Mouse (Mus musculus) spleen, postnatal 36 days (tissue): Measurements from ENCODE around the gene Osgepl1.
"Not testable (repeated sequence)": the region's sequence is repeated elsewhere in the genome, so short reads cannot be mapped to it uniquely, and the experiment has no call there.

Source experiments
- DNase-seq, 2 experiments: peaks; one replicate each; pipeline ENCODE4 v3.0.0; 2022; ENCODE audit warnings: low spot score in 2 of 2, mixed read lengths in 1 of 2

Osgepl1 gene

DNA sequence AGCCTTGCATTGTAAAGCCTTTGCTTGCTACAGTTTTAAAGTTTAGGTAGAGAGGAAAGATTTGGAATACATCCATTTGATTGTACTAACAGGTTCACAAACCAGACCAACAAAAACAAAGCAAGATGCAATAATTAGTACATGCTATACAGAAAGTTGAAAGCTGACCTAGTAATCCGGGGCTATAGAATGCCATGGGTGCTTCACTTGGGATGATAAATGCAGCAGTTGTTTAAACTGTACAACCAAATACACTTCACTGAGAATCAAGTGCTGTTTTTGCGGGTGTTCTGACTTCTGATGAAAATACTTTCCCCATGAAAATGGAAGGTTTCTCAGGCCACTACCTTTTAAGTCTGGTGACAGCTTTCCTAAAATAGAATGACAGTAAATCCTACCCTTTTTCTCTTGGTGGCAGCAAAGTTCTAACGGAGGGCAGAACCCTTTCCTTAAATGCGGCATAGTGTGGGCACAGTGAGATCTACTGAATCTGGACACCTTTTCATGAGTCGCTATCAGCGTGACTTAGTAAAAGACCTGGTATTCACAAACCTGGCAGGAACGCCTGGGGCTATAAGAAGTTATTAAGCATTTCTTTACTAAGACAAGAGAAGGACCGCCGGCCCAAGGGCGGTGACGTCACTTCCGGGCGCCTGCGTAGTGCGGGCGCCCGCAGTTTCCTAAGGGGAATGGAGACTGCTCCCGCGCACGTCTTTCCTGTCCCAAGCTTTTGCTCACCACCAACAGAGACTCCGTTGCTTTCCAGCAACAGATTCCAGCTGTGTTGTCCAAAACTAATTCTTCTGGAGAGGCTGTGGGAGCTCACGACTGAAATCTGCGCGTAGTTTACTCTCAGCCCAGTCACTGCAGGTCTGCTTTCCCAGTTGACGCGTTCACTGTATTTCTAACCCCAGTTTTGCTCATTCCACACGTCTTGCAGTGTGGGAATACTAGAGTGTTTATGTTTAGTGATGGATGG, at the start of gene Osgepl1:
Osgepl1 (plus strand) TSS at position 636 of the 979 bp plus-strand sequence.
- peak; percentile 75 to 80 for DNase-seq

- DNase-seq: not testable (repeated sequence)
Observed at GRCm38 (mm10) chr1:53264958-53265612, 48.3 kb upstream of the Osgepl1 start.

DNA sequence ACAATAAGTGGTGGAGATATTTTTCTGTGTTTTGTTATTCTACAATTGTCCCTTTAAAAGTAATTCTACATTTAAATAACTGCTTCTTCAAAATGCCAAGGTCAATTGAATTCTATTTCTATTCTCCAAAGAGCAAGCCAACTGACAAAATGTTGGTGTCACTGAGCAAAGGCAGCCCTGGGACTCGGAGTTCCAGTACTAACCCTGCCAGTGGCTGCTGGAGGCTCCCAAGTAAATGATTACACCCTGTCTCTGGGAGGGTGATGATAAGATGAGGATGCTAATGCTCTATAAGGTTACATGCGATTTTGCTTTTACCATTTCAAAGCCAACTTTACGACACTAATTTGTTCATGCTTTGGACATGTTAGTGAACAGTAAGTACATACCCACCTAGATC, 43.5 kb upstream of the Osgepl1 start:
- no peak for DNase-seq

- no peak for DNase-seq
Observed at GRCm38 (mm10) chr1:53272646-53273045, 40.8 kb upstream of the Osgepl1 start.

DNA sequence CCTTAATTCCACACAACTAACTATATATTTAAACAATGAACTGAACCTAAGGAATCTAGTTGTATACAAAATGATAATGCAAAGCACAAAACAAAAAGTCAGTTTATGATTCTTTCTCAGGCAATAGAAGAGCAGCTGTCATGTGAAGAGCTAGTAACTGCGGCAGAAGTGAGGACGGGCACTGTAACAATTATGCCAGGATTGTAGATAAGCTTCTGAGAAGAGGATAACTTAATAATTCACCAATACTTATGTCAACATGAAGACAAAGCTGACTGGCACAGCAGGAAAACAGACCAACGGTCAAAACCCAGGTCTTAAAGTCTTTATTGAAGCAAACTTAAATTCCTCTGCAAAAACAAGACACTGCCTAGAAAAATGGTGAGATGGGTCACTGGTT, 22.2 kb upstream of the Osgepl1 start:
- DNase-seq: no peak

DNA sequence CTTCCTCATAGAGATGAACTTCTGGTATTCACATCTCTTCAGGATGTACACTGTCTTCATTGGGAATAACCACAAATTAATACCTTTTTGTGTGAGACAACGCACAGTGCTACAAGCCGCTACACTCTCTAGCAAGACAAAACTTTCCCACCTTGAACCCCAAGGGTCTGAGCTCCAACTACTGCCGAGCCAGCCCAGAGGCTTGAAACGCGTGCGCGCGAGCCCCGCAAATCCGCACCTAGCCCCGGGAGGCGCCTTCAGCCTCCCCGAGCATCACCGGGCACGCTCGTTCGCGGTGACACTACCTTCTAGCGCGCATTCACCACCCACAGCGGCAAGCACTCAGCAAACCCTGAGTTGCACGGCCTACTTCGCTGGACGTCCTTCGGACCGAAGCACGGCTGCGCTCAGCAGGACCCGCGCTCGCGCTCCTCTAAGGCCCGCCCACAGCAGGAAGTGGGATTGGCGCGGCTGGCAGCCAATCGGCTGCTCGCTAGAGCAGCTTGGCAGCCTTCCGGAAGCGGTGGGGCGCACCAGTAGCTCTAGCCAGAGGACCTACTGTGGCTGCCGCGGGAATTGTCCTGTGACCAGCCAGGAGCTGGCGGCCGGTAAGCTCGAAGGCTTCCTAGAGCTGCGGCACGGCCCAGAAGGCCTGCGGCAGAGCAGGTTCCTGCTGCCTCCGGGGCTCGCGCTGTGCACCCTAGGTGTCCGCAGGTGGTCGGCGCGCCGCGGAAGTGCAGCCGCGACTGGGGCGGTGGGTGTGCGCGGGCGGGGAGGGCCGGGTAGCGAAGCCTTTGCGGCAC, 16.6 kb upstream of the Osgepl1 start, which contains the start of the genes Pms1, Ormdl1 and Gm28778:
Pms1 (minus strand) TSS at position 438 of the 803 bp plus-strand sequence.
Ormdl1 (plus strand) TSS at position 515 of the 803 bp plus-strand sequence.
Gm28778 (plus strand) TSS at position 531 of the 803 bp plus-strand sequence.
- DNase-seq: peak; percentile 92 to 93

DNA sequence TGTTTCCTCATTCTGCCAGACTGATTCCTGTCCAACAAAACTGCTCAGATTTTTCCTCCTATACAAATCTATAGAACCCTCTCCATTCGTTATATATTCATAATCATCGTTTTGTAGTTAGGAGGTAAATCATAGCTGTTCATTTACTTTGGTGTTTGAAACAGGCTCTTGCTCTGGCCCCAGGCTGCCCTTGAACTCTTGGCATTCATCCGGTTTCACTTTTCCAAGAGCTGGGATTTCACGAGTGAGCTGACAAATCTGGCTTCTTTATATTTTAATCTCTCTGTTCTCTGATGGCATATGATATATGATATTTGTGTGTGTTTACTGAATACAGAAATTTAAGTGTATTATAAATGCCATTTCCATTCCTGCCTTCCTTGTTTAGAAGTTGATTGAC, 12.9 kb upstream of the Osgepl1 start:
- no peak for DNase-seq

DNA sequence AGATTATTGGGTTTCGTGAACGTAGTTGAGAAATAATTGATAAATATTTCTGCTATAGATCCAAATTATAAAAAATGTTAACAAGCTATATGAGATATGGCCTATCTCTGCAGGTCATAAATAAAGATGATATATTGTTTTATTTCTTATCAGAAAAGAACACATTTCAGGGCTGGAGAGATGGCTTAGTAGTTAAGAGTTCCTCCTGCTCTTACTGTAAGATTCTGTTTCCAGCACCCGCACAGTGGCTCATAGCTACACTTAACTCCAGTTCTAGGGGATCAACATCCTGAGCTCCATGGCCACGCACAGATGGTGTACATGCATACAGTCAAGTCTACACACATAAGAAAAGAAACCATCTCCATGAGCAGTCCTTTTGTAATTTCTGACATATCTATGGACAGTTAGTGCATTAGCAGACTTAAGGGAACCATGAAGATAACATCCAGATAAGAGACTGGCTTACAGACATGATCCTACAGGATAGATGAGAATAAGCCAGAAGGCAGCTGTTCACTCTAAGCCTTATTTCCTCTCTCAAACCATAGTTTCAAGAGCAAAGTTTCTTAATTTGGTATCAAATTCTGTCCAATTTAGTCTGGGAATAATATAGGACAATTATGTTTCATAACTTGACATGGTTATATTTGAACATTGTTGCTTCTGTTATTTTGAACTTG, 8.4 kb downstream of the Osgepl1 start:
- DNase-seq: no peak

DNA sequence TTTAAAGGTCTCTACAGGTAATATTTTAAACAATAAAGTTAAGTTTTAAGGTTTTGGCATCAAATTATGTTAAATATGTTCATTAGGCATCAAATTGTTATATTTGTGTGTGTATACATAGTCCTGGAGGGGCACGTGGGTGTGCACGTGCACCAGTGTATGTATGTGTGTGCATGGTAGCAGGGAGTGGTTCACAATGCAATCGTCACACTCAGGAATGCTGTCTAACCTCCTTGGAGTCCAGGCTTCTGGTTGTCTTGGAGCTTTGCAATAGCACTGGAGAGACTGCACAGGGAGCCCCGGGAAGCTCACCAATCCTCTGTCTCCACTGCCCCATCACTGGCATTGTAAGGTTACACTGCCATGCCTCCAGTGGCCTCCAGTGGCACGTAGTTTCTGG, 9.8 kb downstream of the Osgepl1 start:
- no peak for DNase-seq

- DNase-seq: no peak
Observed at GRCm38 (mm10) chr1:53324277-53324676, 10.9 kb downstream of the Osgepl1 start.

GRCm38 (mm10) chr1:53324827-53325494, 11.5 kb downstream of the Osgepl1 start:
- DNase-seq: no peak

GRCm38 (mm10) chr1:53333527-53333926, 20.1 kb downstream of the Osgepl1 start:
- DNase-seq: not testable (repeated sequence)

DNA sequence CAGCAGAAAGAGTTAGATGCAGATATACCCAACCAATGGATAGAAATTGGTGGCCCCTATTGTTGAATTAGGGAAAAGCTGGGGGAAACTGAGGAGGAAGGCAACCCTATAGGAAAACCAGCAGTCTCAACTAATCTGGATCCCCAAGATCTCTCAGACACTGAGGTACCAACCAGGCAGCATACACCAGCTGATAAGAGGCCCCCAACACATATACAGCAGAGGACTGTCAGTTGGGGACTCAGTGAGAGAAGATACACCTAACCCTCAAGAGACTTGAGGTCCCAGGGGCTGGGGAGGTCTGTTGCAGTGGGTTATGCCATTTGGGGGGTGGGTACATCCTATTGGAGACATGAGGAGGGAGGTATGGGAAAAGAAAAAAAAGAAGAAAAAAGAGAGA, 22.0 kb downstream of the Osgepl1 start:
- no peak for DNase-seq

GRCm38 (mm10) chr1:53337403-53337802, 24.0 kb downstream of the Osgepl1 start:
- DNase-seq: not testable (repeated sequence)

- no peak for DNase-seq
Observed at GRCm38 (mm10) chr1:53341071-53341470, 27.6 kb downstream of the Osgepl1 start.

DNA sequence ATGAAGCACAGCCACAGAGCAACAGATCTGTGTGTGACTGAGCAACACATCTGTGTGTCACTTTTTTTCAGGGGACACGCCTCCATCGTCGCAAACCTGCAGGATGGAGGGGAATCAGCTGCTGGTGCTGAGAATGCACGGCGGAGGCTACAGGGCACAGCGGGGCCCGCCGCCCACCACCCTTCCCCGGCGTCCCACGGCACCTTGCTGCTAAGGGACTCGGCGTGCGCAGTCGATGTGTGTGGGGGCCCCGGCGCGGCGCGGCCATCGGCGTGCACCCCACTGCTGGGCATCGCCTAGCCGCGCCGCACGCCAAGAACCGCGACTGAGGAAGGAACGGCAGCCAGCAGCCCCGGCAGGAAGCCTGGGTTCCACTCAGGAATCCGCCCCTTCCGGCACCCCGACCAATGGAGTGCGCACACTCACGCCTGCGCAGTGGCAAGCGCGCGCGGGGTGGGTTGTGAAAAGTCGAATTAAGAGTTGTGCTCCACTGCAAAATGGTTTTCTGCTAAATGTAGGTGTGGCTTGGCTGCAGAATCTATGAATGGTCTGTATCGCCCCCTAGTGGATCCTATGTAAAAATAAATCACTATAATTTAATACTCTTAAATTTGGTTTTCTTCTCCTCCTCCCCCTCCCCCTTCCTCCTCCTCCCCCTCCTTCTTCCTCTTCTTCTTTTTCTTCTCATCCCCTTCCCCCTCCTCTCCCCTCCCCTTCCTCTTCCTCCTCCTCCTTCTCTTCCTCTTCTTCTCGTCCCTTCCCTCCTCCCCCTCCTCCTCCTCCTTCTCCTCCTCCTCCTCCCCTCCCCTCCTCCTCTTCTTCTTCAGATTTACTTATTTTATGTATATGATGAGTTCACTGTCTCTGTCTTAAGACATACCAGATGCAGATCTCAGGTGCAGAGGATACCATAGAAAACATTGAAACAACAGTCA, 39.2 kb downstream of the Osgepl1 start, which contains the start of the genes Asdurf, Gm28551 and Asnsd1:
Asdurf (minus strand) TSS at position 293 of the 935 bp plus-strand sequence.
Gm28551 (minus strand) TSS at position 341 of the 935 bp plus-strand sequence.
Asnsd1 (minus strand) TSS at position 426 of the 935 bp plus-strand sequence.
- DNase-seq: peak; percentile 98 to 99

DNA sequence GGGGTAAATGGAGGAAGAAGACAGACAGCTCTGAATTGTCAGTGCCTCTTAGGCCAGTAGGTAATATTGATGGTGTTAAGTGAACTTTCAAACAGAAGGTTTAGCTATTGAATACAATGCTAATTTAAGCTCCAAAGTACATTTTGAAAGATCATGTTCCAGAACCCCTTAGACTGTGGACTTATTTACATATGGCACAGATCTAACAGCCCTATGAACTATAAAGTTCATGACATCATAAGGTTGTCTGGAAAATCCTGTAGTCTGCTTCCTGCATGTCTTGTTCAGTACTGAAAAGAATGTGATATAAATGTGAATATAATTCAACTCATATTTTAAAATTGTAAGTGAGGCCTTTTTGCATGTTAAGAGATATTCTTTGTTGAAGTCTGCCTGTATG, 45.6 kb downstream of the Osgepl1 start:
- no peak for DNase-seq
